Mouse (Mus musculus) limb, embryonic 15.5 days (tissue): ENCODE measurements around the gene Ldlr. TPM values are rescaled to one million over a fixed set of nuclear protein-coding genes. Genes with fewer than 3 reads are reported as not detected.
A peak's percentile ranks its signal among the peaks of the same experiment; 100 is the strongest.
"Not testable (repeated sequence)": the region's sequence is repeated elsewhere in the genome, so short reads cannot be mapped to it uniquely, and the experiment has no call there.

Experiments used
- ATAC-seq: fragments of 200-750 bp; cut with Nextera tagmentation; 2 replicates; pipeline ENCODE4 v1.8.0; 2017; ENCODE audit warnings: low read depth, moderate TSS enrichment; ENCODE audit not compliant: insufficient number of reproducible peaks, low FRiP score, low TSS enrichment
- H3K27ac ChIP-seq: fragments of 300-500 bp; sonication (generic); 2 replicates; pipeline ENCODE4 v1.5.1; 2015; ENCODE audit warnings: moderate library complexity, mild to moderate bottlenecking, inconsistent platforms
- H3K27me3 ChIP-seq: fragments of 300-500 bp; sonication (generic); 2 replicates; pipeline ENCODE4 v1.6.1; 2015; ENCODE audit warnings: inconsistent platforms
- H3K36me3 ChIP-seq: fragments of 300-500 bp; sonication (generic); 2 replicates; pipeline ENCODE4 v1.6.1; 2015; ENCODE audit warnings: inconsistent platforms
- H3K4me1 ChIP-seq: fragments of 300-500 bp; sonication (generic); 2 replicates; pipeline ENCODE4 v1.6.1; 2015; ENCODE audit warnings: inconsistent platforms
- H3K4me2 ChIP-seq: fragments of 300-500 bp; sonication (generic); 2 replicates; pipeline ENCODE4 v1.6.1; 2015; ENCODE audit warnings: mild to moderate bottlenecking, inconsistent platforms
- H3K4me3 ChIP-seq: fragments of 300-500 bp; sonication (generic); 2 replicates; pipeline ENCODE4 v1.5.1; 2015; ENCODE audit warnings: mild to moderate bottlenecking, inconsistent platforms
- H3K9ac ChIP-seq: fragments of 300-500 bp; sonication (generic); 2 replicates; pipeline ENCODE4 v1.6.1; 2015; ENCODE audit warnings: inconsistent platforms
- H3K9me3 ChIP-seq: fragments of 300-500 bp; sonication (generic); 2 replicates; pipeline ENCODE4 v1.6.1; 2016; ENCODE audit warnings: inconsistent platforms
- WGBS: fragments of 180-500 bp; shearing (Covaris S2); methylation state at CpG from one replicate; pipeline ENCODE4 v1.1.7; 2015; 5-methylcytosine and 5-hydroxymethylcytosine counted together
- polyA plus RNA-seq: library from polyadenylated mRNA; unstranded; fragments of >200 nt; fragmentation: Nextera tagmentation; extraction: Ambion mirVana; gene quantifications from 2 replicates; pipeline ENCODE4 v1.2.1, GENCODE M21; 2015

Ldlr gene
- polyA plus RNA-seq, 1 experiment from 2014 or later, result 42.8 TPM

DNA sequence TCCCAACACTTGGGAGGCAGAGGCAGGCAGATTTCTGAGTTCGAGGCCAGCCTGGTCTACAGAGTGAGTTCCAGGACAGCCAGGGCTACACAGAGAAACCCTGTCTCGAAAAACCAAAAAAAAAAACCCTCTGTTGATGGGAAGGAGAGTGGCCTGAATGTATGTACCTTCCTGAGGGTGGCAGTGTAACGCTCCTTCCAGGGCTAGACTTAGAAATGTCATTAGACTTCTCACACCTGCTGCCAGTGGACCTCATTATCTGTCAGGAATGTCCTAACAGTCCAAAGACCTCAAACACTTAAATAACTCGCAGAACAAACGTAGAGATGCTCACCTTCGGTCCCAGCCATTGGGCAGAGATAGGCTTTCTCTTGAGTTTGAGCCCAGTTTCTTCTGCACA, 24.0 kb upstream of the Ldlr start:
- not testable (repeated sequence) for H3K9me3 ChIP-seq, ATAC-seq, H3K4me1 ChIP-seq, H3K4me3 ChIP-seq, H3K4me2 ChIP-seq, H3K27me3 ChIP-seq, H3K27ac ChIP-seq, H3K9ac ChIP-seq
- H3K36me3 ChIP-seq, result peaks cover 90% of the 10 kb centered on the region
- 84% methylated on average over 6 of the region's 6 CpGs for WGBS

GRCm38 (mm10) chr9:21701091-21701490, 22.2 kb upstream of the Ldlr start:
- H3K36me3 ChIP-seq, result peaks cover 92% of the 10 kb centered on the region
- WGBS, result 93% methylated on average over 14 of the region's 14 CpGs
- no peak for ATAC-seq
- H3K9ac ChIP-seq, result no peak overlapping the region
- H3K27ac ChIP-seq, result no peak overlapping the region
- H3K9me3 ChIP-seq, result no peaks in the 10 kb centered on the region
- H3K27me3 ChIP-seq, result no peaks in the 10 kb centered on the region
- H3K4me2 ChIP-seq, result no peak overlapping the region
- H3K4me3 ChIP-seq, result no peak overlapping the region
- H3K4me1 ChIP-seq, result no peaks in the 10 kb centered on the region

GRCm38 (mm10) chr9:21703494-21703893, 19.8 kb upstream of the Ldlr start:
- Histone ChIP-seq H3K9ac (no peak overlapping the region), H3K4me1 (no peaks in the 10 kb centered on the region), H3K4me2 (no peak overlapping the region), H3K27ac (no peak overlapping the region), H3K36me3 (peaks cover 93% of the 10 kb centered on the region), H3K27me3 (no peaks in the 10 kb centered on the region), H3K4me3 (no peak overlapping the region), H3K9me3 (no peaks in the 10 kb centered on the region)
- 95% methylated on average over 7 of the region's 7 CpGs for WGBS
- ATAC-seq, result no peak

DNA sequence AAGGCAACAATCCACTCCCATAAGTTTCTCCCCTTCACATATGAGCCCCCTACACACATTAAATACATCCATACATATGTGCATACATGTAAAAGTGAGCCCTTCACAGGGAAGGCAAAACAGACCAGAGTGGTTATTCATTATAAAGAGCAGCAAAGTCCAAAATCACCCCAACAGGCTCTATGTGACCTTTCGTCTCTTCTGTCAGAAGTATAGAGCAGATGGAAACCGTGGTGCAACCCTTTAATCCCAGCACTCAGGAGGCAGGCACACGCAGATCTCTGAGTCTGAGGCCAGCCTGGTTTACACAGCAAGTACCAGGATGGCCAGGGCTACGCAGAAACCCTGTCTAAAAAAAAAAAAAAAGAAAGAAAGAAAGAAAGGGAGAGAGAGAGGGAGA, 17.2 kb upstream of the Ldlr start:
- Histone ChIP-seq H3K4me1 (no peaks in the 10 kb centered on the region), H3K27ac (no peak overlapping the region), H3K27me3 (no peaks in the 10 kb centered on the region), H3K9ac (no peak overlapping the region), H3K9me3 (no peaks in the 10 kb centered on the region), H3K36me3 (peaks cover 72% of the 10 kb centered on the region), H3K4me3 (no peak overlapping the region), H3K4me2 (no peak overlapping the region)
- WGBS, result 88% methylated on average over 4 of the region's 4 CpGs
- ATAC-seq, result no peak

GRCm38 (mm10) chr9:21706586-21707265, 16.6 kb upstream of the Ldlr start:
- no peaks in the 10 kb centered on the region for H3K27me3 ChIP-seq
- H3K27ac ChIP-seq, result no peak overlapping the region
- WGBS, result 83% methylated on average over 8 of the region's 8 CpGs
- H3K4me2 ChIP-seq, result no peak overlapping the region
- H3K9me3 ChIP-seq, result no peaks in the 10 kb centered on the region
- H3K4me1 ChIP-seq, result no peaks in the 10 kb centered on the region
- H3K36me3 ChIP-seq, result peaks cover 66% of the 10 kb centered on the region
- ATAC-seq, result no peak
- no peak overlapping the region for H3K4me3 ChIP-seq
- no peak overlapping the region for H3K9ac ChIP-seq

DNA sequence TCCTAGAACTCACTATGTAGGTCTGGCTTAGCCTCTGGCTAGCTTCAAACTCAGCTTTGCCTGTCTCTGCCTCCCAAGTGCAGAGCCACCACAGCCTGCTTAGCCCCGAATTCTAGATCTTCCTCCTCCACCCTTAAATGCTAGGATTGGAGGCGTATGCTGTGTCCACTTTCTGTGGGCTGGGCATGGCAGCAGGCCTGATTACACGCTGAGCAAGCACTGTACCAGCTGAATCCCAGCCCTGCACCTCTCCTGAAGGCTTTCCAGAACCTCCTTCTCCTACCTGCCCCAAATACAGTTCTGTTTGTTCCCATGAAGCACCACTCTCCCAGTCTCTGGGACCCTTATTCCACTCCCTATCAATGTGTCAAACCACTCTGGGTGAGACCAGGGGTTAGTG, 13.9 kb upstream of the Ldlr start:
- H3K27me3 ChIP-seq, result no peaks in the 10 kb centered on the region
- no peak overlapping the region for H3K27ac ChIP-seq
- H3K4me3 ChIP-seq, result no peak overlapping the region
- no peaks in the 10 kb centered on the region for H3K4me1 ChIP-seq
- peaks cover 39% of the 10 kb centered on the region for H3K36me3 ChIP-seq
- no peak overlapping the region for H3K4me2 ChIP-seq
- no peak overlapping the region for H3K9ac ChIP-seq
- no peak for ATAC-seq
- no peaks in the 10 kb centered on the region for H3K9me3 ChIP-seq
- 96% methylated on average over 3 of the region's 3 CpGs for WGBS

DNA sequence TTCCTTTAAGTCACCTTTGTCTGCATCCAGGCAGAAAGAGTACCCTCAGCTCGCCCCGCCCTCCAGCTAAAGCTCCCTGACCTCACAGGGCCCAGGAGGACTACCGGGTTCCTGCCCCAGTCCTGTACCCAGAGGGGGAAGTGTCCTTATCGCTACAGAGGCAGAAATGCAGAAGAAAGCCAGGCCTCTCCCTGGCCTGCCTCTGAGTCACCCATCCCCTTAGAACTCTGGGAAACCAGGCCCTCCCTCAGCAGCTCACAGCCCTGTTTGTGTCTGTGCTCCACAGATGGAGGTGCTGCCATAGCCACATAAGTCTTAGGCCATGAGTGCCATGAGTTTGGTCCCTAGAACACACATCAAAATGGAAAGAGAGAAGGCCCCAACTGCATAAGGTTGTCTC, 8.0 kb upstream of the Ldlr start:
- WGBS, result 58% methylated on average over 4 of the region's 4 CpGs

DNA sequence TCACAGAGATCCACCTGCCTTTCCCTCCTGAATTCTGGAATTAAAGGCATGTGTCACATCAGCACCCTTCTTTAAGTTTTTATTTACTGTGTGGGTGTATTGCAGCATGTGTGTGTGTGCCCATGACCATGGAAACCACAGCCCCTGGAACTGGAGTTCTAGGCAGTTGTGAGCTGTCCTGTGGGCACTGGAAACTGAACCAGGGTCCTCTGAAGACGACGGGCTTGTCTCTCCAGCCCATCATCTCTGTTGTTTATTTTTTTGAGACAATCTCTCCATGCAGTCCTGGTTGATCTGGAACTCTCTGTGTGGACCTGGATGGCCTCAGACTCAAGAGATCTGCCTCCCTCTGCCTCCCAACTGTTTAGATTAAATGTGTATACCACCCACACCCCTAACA, 6.3 kb upstream of the Ldlr start:
- H3K4me2 ChIP-seq, result no peak overlapping the region
- no peak for ATAC-seq
- no peak overlapping the region for H3K4me3 ChIP-seq
- H3K9ac ChIP-seq, result no peak overlapping the region
- 0 out of 2 replicates have a peak, but pooled peaks cover 4% of the 10 kb centered on the region for H3K4me1 ChIP-seq
- H3K27ac ChIP-seq, result no peak overlapping the region
- no peaks in the 10 kb centered on the region for H3K27me3 ChIP-seq
- WGBS, result 89% methylated on average over 2 of the region's 2 CpGs
- H3K9me3 ChIP-seq, result no peaks in the 10 kb centered on the region
- no peaks in the 10 kb centered on the region for H3K36me3 ChIP-seq

More for the DNA sequence above, 8.0 kb upstream of the Ldlr start:
- Histone ChIP-seq H3K27me3 (no peaks in the 10 kb centered on the region), H3K9ac (no peak overlapping the region), H3K27ac (no peak overlapping the region), H3K9me3 (no peaks in the 10 kb centered on the region), H3K36me3 (no peaks in the 10 kb centered on the region), H3K4me1 (no peaks in the 10 kb centered on the region), H3K4me2 (no peak overlapping the region), H3K4me3 (no peak overlapping the region)
- ATAC-seq, result no peak

GRCm38 (mm10) chr9:21721036-21721435, 2.2 kb upstream of the Ldlr start:
- no peak overlapping the region for H3K27ac ChIP-seq
- H3K9ac ChIP-seq, result no peak overlapping the region
- no peak overlapping the region for H3K4me3 ChIP-seq
- H3K27me3 ChIP-seq, result no peaks in the 10 kb centered on the region
- H3K4me1 ChIP-seq, result peaks cover 22% of the 10 kb centered on the region
- no peak overlapping the region for H3K4me2 ChIP-seq
- ATAC-seq, result no peak
- WGBS, result 45% methylated on average over 2 of the region's 2 CpGs
- H3K36me3 ChIP-seq, result no peaks in the 10 kb centered on the region
- H3K9me3 ChIP-seq, result no peaks in the 10 kb centered on the region

DNA sequence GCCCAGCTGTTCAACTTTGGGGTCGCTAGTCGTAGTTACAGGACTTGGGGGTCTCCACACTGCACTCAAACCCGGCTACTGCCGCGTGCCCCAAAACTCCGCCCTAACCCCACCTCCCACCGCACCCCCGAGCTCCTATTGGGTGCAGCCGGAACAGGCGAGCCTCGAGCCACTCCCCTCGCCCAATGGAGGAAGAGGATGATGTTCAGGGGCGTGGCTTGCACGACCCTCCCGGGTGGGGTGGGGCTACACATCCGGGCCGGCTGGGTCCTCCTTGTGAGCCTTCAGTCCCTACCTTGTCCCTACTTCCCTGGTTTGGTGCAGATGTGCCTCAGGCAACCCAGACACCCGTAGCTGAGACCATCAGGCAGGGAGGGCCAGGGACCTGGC, 859 bp downstream of the Ldlr start:
- peak; percentile 96 for ATAC-seq
- Histone ChIP-seq H3K4me1 (peaks cover 39% of the 10 kb centered on the region), H3K9ac (peak overlapping the region; percentile 37), H3K4me2 (peak overlapping the region; percentile 61), H3K27me3 (no peaks in the 10 kb centered on the region), H3K4me3 (peak overlapping the region; percentile 58), H3K36me3 (no peaks in the 10 kb centered on the region; the same call in 1 of the 2 replicates), H3K27ac (peak overlapping the region; percentile 96), H3K9me3 (no peaks in the 10 kb centered on the region)
- WGBS, result under 1% methylated on average over 18 of the region's 18 CpGs

- H3K36me3 ChIP-seq, result peaks cover 3% of the 10 kb centered on the region; the same call in 1 of the 2 replicates
- H3K27me3 ChIP-seq, result no peaks in the 10 kb centered on the region
- H3K9me3 ChIP-seq, result no peaks in the 10 kb centered on the region
- peak overlapping the region; percentile 17; the same call in 1 of the 2 replicates for H3K27ac ChIP-seq
- H3K4me2 ChIP-seq, result peak overlapping the region; percentile 61
- H3K4me3 ChIP-seq, result peak overlapping the region; percentile 58
- peaks cover 43% of the 10 kb centered on the region for H3K4me1 ChIP-seq
- ATAC-seq, result no peak
- WGBS, result 78% methylated on average over 23 of the region's 23 CpGs
- H3K9ac ChIP-seq, result peak overlapping the region; percentile 37; the same call in 1 of the 2 replicates
Observed at GRCm38 (mm10) chr9:21725224-21726121, 2.2 kb downstream of the Ldlr start.
